Mouse (Mus musculus): ENCODE results near the gene Tmem30b.
"Not testable (repeated sequence)": the region's sequence is repeated elsewhere in the genome, so short reads cannot be mapped to it uniquely, and the experiment has no call there.

Tmem30b gene

GRCm38 (mm10) chr12:73558525-73559195 lies 12.5 kb upstream of the Tmem30b start:
- no peak for DNase-seq

DNA sequence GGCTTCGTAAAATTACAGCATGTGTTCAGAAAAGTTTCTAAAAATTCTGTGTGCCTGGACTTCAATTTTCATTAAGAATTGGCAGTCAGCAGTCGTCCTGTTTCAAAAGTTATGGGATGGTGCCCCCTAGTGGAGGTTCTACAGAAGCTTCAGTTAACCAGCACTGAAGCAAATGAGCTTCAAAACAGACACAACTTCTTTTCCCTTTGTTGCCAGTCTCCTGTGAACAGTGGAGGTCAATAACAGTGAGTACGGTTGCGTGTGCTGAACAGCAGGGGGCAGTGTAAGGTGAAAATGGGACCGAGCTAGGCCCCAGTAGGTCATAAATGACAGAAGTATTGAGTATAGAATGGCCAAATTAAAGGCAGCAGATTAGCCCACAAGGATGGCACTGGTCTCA lies 8.0 kb upstream of the Tmem30b start:
- peak; percentile 40 to 58 for DNase-seq

- no peak for DNase-seq
Measured at GRCm38 (mm10) chr12:73548259-73548658, 2.1 kb upstream of the Tmem30b start.

DNA sequence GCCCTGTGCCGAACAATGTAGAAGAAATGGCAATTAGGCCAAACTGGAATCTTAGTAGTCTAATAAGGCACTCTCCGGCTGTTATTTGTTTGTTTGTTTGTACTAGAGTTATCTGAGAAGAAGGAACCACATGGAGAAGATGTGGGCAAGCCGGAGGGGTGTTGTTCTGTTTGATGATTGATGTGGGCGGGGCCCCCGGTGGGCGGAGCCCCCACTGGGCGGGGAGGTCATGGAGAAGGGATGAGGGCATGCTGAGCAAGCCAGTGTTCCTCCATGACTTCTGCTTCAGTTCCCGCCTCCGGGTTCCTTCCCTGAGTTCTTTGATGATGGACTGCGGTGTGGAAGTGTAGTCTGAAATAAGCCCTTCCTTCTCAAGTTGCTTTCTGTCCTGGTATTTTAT lies 1.5 kb upstream of the Tmem30b start:
- no peak for DNase-seq

GRCm38 (mm10) chr12:73545672-73546085 lies 513 bp downstream of the Tmem30b start:
- no peak for DNase-seq

DNA sequence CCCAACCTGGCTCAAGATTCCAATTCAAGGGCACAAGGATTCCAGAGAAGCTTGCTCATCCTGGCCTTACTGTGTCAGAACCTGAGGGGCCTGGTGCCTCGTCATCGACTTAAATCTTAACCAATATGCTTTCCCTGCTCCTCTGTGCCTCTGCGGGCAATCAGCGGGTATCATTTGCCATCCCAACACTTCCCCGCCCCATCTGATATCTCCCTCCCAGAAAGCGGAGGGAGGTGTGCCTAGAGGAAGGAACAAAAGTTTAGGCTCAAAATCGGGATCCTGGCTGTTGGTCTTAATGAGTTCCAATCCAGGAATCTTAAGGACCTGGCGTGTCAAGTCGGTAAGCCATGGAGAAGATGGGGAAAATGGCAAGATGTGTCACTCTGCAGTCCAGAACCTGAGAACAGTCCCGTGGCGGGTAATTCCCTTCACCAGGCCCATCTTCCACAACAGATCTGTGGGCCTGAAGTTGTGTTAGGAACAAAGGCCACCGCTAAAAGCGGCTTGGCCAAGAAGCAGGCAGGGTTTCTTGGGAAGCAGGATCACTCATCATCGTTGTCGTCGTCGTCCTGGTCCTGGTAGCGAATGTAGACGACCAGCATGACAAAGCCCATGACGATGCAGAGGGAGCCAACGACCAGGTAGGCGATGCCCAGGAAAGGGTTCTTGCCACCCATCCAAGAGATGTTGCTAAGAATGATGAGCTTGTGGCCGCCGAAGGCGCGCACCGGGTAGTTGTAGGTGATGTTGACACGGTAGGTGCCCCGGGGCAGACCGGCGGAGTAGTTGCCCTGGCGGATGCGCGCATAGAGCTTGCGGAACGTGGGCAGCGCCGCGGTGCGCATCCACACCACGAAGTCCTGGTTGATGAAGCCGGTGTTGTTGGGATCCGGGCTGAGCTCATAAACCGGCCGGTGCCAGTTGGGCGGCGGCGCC lies 1.2 kb downstream of the Tmem30b start:
- DNase-seq: no peak

- DNase-seq: no peak
Measured at GRCm38 (mm10) chr12:73543191-73543590, 3.0 kb downstream of the Tmem30b start.

DNA sequence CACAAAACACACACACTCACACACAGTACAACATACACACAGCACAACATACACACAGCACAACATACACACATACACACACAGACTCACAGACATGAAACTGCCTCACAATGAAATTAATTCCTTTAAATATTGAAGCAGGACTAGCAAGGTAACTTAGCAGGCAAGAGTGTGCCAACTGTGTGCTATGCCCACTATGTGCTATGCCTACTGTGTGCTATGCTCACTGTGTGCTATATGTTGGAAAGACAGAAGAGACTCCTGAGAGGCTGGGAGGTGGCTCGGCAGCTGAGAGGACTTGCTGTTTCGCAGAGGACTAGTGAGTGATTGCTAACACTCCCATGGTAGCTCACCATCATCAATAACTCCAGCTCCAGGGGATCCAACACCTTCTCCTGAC lies 5.8 kb downstream of the Tmem30b start:
- no peak for DNase-seq

DNA sequence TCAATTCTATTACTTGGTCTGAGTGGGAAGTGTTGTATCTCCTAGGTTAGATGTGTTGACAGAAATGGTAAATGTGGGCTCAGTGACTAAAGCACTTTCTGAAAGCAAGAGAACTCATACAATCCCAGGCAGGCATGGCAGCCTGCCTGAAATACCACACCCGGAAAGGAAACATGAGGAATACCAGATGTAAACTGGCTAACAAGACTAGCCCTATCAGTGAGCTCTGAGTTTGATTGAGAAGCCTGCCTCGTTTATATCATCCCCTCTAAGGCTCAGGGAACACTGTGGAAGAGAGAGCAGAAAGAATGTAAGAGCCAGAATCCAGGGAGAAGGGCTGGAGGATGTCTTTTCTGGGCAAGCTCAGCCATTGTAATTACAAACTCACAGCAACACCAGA lies 7.0 kb downstream of the Tmem30b start:
- no peak for DNase-seq

- not testable (repeated sequence) for DNase-seq
Measured at GRCm38 (mm10) chr12:73538139-73538508, 8.1 kb downstream of the Tmem30b start.

- no peak for DNase-seq
Measured at GRCm38 (mm10) chr12:73537499-73538138, 8.6 kb downstream of the Tmem30b start.

- DNase-seq: peak; percentile 36 to 56
Measured at GRCm38 (mm10) chr12:73534591-73534990, 11.6 kb downstream of the Tmem30b start.

GRCm38 (mm10) chr12:73531889-73532479 lies 14.2 kb downstream of the Tmem30b start:
- DNase-seq: no peak

DNA sequence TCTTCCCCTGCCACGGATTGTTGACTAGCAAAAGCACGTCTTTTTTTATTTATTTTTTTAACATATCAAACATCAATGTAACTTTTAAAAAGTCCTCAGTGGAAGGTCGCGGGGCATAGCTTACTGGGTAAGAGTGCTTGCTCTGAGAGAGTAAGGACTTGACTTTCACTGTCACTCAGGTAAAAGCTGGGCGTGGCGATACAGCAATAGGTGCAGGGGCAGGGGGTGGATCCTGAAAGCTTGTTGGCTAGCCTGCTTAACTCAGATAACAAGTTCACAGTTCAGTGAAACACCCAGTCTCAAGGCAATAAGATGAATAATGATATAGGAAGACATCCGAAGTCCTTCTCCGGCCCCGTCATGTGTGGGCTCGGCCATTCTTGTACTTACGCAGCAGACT lies 16.6 kb downstream of the Tmem30b start:
- DNase-seq: no peak

DNA sequence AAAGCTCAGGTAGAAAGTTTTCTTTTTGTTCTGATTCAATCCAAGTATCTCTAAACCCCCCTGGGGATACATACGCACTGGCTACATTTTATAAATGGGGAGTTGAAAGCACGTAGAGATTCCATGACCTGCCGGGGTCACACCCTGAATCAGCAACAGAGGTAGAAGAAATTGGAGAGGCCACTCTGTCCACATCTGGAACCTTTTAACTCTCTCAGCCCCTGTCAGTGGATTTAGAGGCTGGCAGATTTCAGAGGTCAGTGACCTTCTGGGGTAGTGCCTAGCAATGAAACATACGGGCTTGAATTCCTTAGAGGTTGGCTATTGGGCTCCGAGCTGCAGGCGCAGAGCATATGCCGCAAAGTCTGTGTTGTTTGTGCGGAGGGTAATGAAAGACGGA lies 17.1 kb downstream of the Tmem30b start:
- DNase-seq: no peak

GRCm38 (mm10) chr12:73528142-73528541 lies 18.1 kb downstream of the Tmem30b start:
- DNase-seq: not testable (repeated sequence)

DNA sequence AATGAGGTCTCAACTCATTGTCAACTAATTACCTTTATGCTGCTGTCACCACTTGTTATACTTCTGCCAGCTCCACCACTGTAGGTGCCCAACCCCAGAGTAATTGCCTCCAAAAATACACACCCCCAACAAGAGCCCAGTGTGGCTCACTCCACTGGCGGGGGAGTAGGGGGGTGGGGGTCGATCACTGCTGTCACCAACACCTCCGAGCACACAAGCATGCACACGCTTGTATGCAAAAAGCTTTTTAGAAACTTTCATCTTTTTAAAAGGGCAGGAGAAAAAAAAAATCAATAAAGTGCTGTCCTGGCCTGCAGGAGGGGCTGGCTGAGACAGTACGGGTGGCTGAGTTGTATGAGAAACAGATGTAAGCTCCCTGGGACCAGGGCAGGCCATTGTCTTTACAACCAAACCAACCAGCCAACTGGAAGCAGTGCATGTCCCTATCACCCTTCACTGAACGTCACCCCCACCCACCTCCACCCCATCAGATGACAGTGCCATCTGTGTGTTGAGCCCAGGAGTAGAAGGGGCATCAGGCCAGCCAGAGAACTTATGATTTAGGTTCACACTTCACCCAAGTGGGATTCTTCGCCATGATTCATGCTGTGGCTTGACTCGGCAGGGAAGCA lies 20.8 kb downstream of the Tmem30b start:
- DNase-seq: no peak

DNA sequence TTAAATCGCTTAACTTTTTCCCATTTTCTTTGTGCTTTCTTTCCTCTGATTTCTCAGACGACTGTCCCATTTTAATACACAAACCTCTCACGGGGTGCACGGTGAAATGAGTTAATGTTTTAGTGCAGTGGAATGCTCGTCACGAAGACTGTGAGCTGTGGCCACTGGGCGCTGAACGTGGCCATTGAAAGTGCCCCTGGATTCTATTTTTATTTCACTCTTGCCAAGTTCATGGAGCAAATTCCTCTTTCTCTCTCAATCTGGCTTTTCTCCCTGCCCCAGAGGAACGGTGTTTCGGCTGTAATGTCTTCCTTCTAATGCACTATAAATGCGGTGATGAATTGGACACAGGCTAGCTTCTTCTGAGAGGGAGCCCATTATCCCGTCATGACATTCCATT lies 23.1 kb downstream of the Tmem30b start:
- no peak for DNase-seq

DNA sequence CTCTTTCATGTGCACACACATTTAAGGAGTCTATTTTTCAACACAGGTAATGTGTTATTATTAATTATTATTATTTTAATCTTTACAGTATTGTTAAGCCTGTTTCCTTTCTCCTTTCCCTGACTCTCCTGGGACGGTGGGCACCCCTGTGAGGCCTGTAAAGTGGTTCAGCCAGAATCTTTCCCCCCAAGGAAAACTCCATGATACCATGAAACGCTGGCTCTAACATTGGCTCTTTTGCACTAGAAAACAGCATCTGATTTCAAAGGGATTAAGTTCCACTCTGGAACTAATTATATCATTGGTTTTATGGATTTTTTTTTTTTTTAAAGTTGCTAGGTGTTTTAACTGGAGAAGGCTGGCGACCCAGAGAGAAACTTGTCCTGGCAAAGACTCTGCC lies 24.2 kb downstream of the Tmem30b start:
- DNase-seq: no peak

DNA sequence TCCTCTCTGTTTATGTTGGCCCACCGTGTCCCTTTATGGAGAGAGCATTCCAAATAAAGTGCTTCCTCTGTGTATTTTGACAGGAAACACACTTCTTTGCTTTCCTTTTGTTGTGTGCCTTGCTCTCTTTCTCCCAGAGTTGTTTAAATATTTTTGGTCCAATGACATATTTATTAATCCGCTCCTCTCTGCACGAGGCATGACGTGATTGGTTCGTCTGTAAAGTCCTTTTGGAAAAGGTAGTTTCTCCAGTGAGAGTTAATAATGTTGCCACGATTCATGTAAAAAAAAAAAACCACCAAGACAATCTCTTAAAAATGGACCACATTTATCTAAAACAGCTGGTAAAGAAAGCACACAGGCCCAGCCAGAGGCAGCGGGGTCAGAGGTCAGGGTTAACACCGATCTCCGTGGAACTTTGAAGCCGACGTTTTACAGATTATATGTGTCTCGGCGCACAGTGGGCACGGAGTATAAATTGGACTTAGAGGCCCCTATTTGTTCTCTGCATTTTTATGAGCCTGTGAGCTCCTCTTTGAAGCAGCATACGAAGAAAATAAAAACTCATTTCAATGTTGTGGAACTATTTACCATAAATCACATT lies 24.9 kb downstream of the Tmem30b start:
- no peak for DNase-seq

DNA sequence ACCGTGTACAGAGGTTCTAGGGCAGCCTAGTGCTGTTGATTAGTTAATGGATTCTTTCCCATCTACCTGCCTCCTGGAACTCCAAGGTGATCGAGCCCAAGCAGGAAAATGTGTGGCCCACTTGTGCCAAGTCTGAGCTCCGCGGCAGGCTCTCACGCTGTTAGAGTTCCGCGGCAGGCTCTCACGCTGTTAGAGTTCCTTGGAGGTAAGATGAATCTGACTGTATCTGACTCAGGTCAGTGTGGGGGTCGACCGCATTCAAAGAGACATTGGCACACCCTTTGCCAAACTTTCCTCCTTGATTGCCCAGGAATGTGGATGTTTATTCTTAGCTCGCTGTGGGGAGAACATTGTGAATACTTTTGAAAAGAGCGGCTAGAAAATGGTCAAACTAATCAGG lies 28.4 kb downstream of the Tmem30b start:
- no peak for DNase-seq

DNA sequence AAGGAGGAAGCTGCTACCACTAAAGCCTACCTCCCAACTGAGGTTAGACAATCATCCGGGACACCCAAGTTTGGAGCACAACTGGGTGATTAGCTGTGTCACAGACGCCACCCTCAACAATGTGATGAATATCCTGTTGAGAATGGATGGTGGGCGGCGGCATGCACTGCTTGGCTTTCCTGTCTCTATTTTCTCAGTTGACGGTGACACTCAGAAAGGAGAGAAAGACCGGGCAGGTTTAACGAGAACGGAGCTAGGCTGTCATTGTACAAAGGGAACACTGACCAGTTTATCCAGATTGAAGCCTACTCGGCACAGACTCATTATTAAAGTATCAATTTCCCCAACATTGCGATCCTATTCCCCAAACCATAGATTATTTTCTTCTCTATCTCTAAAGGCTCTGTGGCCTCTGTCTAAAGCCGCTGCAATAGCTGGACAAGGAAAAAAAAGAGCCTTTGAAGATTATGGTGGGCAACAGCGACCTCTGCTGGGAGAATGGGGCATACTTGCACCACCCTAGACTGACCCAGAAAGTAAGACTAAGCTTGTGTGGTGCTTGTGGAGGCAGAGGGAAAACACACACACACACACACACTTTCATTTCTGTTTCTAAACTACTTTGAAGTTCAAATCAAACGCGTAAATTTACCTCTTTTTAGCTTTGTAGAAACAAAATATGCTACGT lies 29.0 kb downstream of the Tmem30b start:
- peak; percentile 64 to 73 for DNase-seq

Data from cerebellum, postnatal 36 days (tissue).